Mouse (Mus musculus): ENCODE results near the gene Wnt3. TPM values are rescaled to one million over a fixed set of nuclear protein-coding genes. Genes with fewer than 3 reads are reported as not detected.

Wnt3 gene
- total and polyA plus RNA-seq, 3 experiments: 0.04 TPM; not detected in 2

DNA sequence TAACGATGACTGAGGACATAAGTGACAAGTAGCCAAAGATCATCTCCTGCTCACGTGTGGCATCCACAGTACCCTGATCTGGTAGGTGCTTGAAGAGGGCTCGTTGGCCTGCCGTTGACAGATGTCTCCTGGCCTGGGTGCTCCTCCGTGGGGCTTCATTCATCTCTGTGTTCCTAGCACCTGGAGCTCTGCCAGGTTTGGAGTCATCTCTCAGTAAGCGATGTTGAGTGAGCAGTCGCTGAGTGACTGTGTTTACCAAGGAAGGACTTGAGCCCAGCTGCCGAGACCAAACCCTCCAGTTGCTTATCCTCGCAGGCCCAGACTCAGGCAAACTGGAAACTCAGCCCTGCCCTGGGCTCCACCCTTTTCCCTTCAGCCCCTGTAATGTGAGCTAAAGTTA lies 27.2 kb downstream of the Wnt3 start:
- TF ChIP-seq EP300 (IDR thresholded peaks at IDR 0.05; ENCODE audit: low read length) (no peak), SMC3 (IDR thresholded peaks at IDR 0.05; ENCODE audit: low read depth, low read length) (no peak), ZC3H11A (IDR thresholded peaks at IDR 0.05; ENCODE audit: low read depth, low read length) (no peak), IRF4 (IDR thresholded peaks at IDR 0.05; ENCODE audit: low read depth, low read length) (no peak), MAFK (IDR thresholded peaks at IDR 0.05; ENCODE audit: insufficient replicate concordance, low read length) (no peak), MXI1 (IDR thresholded peaks at IDR 0.05; ENCODE audit: low read depth, low read length) (no peak), CTCF (conservative IDR thresholded peaks at IDR 0.05 in 1 of 2, IDR thresholded peaks at IDR 0.05 in 1 of 2; ENCODE audit: low read depth in 2 of 2, low read length in 2 of 2) (no peak), MEF2A (IDR thresholded peaks at IDR 0.05; ENCODE audit: borderline replicate concordance, low read depth, low read length) (no peak), BHLHE40 (IDR thresholded peaks at IDR 0.05; ENCODE audit: low read depth, low read length) (no peak), USF1 (IDR thresholded peaks at IDR 0.05; ENCODE audit: low read depth, low read length) (no peak), UBTF (IDR thresholded peaks at IDR 0.05; ENCODE audit: low read depth, low read length) (no peak), RAD21 (IDR thresholded peaks at IDR 0.05; ENCODE audit: low read depth, low read length) (no peak), CHD1 (IDR thresholded peaks at IDR 0.05; ENCODE audit: low read depth, low read length) (no peak), ETS1 (conservative IDR thresholded peaks at IDR 0.05; ENCODE audit: low read depth, low read length) (no peak), SIN3A (IDR thresholded peaks at IDR 0.05; ENCODE audit: low read length) (no peak), TCF12 (IDR thresholded peaks at IDR 0.05; ENCODE audit: low read depth, low read length) (no peak), MAX (IDR thresholded peaks at IDR 0.05; ENCODE audit: low read length) (no peak)
- no peaks in the 10 kb centered on the region for H3K79me2 ChIP-seq (replicated peaks; ENCODE audit: control insufficient read depth, extremely low read depth, insufficient read depth, poor library complexity, severe bottlenecking)
- DNase-seq (ENCODE audit: extremely low read depth): no peak
- H3K9ac ChIP-seq (ENCODE audit: insufficient read depth, low read depth): no peak overlapping the region
- H3K4me1 ChIP-seq (ENCODE audit: control insufficient read depth in 1 of 2, insufficient read depth in 2 of 2): no peaks in the 10 kb centered on the region
- H3K36me3 ChIP-seq (replicated peaks in 1 of 2; ENCODE audit: control insufficient read depth in 1 of 2, insufficient read depth in 1 of 2, low read length in 1 of 2): no peaks in the 10 kb centered on the region
- H3K4me3 ChIP-seq (replicated peaks in 1 of 3; ENCODE audit: low read depth in 2 of 3, low read length in 2 of 3, poor library complexity in 1 of 3): no peak overlapping the region
- peaks cover 22% of the 10 kb centered on the region for H3K9me3 ChIP-seq (replicated peaks; ENCODE audit: low read length)
- no peak overlapping the region for H3K4me2 ChIP-seq (ENCODE audit: insufficient read depth, low read depth, poor library complexity, severe bottlenecking)
- in situ Hi-C loops (cut with MboI; ENCODE audit: low pct_ligation_motif_present, low pct_unique_long_range_greater_than_20kb, low sequenced_read_pairs): no loop called here
- dilution Hi-C loops (cut with MboI; ENCODE audit: extremely low pct_ligation_motif_present, extremely low pct_unique_long_range_greater_than_20kb, low sequenced_read_pairs): no loop called here
- peaks cover 98% of the 10 kb centered on the region for H3K27me3 ChIP-seq (replicated peaks)
- no peak overlapping the region for H3K27ac ChIP-seq (ENCODE audit: insufficient read depth, low read depth)

DNA sequence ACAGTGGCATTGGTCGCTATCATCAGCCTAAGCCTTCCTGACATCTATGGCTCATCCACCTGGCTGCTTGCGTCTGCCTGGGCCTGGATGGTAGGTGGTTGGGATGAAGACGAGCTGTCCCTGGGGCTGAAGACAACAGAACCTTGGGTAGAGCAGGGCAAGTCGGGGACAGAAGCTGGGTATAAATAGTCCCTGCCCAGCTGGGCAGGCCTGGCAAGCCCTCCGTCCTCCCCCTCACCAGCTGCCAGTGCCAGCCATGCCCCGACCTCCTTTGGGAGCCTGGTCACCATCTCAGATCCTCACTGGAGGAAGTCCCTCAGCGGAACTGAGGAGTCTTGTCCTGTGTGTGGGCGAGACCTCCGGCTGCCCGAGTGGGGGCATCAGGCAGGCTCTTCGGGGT lies 30.2 kb downstream of the Wnt3 start:
- Histone ChIP-seq H3K9ac (ENCODE audit: insufficient read depth, low read depth) (no peak overlapping the region), H3K4me2 (ENCODE audit: insufficient read depth, low read depth, poor library complexity, severe bottlenecking) (no peak overlapping the region), H3K27me3 (replicated peaks) (peaks cover 84% of the 10 kb centered on the region), H3K27ac (ENCODE audit: insufficient read depth, low read depth) (no peak overlapping the region), H3K4me1 (ENCODE audit: control insufficient read depth in 1 of 2, insufficient read depth in 2 of 2) (no peaks in the 10 kb centered on the region), H3K36me3 (replicated peaks in 1 of 2; ENCODE audit: control insufficient read depth in 1 of 2, insufficient read depth in 1 of 2, low read length in 1 of 2) (no peaks in the 10 kb centered on the region), H3K9me3 (replicated peaks; ENCODE audit: low read length) (peaks cover 22% of the 10 kb centered on the region), H3K79me2 (replicated peaks; ENCODE audit: control insufficient read depth, extremely low read depth, insufficient read depth, poor library complexity, severe bottlenecking) (no peaks in the 10 kb centered on the region), H3K4me3 (replicated peaks in 1 of 3; ENCODE audit: low read depth in 2 of 3, low read length in 2 of 3, poor library complexity in 1 of 3) (no peak overlapping the region)
- DNase-seq (ENCODE audit: extremely low read depth): no peak
- TF ChIP-seq USF1 (IDR thresholded peaks at IDR 0.05; ENCODE audit: low read depth, low read length) (no peak), GABPA (IDR thresholded peaks at IDR 0.05; ENCODE audit: insufficient replicate concordance, low read depth, low read length) (no peak), ZNF384 (IDR thresholded peaks at IDR 0.05; ENCODE audit: low read depth, low read length) (no peak), ELF1 (IDR thresholded peaks at IDR 0.05; ENCODE audit: low read depth, low read length) (no peak), MEF2A (IDR thresholded peaks at IDR 0.05; ENCODE audit: borderline replicate concordance, low read depth, low read length) (no peak), MXI1 (IDR thresholded peaks at IDR 0.05; ENCODE audit: low read depth, low read length) (no peak), CHD2 (IDR thresholded peaks at IDR 0.05; ENCODE audit: low read length) (no peak), POLR2AphosphoS2 (IDR thresholded peaks at IDR 0.05; ENCODE audit: low read depth, low read length) (no peak), ZKSCAN1 (IDR thresholded peaks at IDR 0.05; ENCODE audit: borderline replicate concordance, low read depth, low read length) (no peak), CTCF (conservative IDR thresholded peaks at IDR 0.05 in 1 of 2, IDR thresholded peaks at IDR 0.05 in 1 of 2; ENCODE audit: low read depth in 2 of 2, low read length in 2 of 2) (no peak), MYC (IDR thresholded peaks at IDR 0.05; ENCODE audit: low read depth, low read length) (no peak), IRF4 (IDR thresholded peaks at IDR 0.05; ENCODE audit: low read depth, low read length) (no peak), PAX5 (IDR thresholded peaks at IDR 0.05; ENCODE audit: low read length) (no peak), ZC3H11A (IDR thresholded peaks at IDR 0.05; ENCODE audit: low read depth, low read length) (no peak), CHD1 (IDR thresholded peaks at IDR 0.05; ENCODE audit: low read depth, low read length) (no peak), NELFE (IDR thresholded peaks at IDR 0.05; ENCODE audit: low read depth, low read length) (no peak), NRF1 (IDR thresholded peaks at IDR 0.05; ENCODE audit: low read depth, low read length) (no peak), KAT2A (IDR thresholded peaks at IDR 0.05; ENCODE audit: insufficient replicate concordance, low read length) (no peak), MAZ (IDR thresholded peaks at IDR 0.05; ENCODE audit: low read depth, low read length) (no peak)
- in situ Hi-C loops (cut with MboI; ENCODE audit: low pct_ligation_motif_present, low pct_unique_long_range_greater_than_20kb, low sequenced_read_pairs) (no loop called here), dilution Hi-C loops (cut with MboI; ENCODE audit: extremely low pct_ligation_motif_present, extremely low pct_unique_long_range_greater_than_20kb, low sequenced_read_pairs) (no loop called here)
